Mouse (Mus musculus) heart, adult 11 months (tissue): ENCODE results near the gene Tram1l1.
A peak's percentile ranks its signal among the peaks of the same experiment; 100 is the strongest.
"Not testable (repeated sequence)": the region's sequence is repeated elsewhere in the genome, so short reads cannot be mapped to it uniquely, and the experiment has no call there.

Experiments
- DNase-seq: peaks from one replicate; pipeline ENCODE4 v3.0.0; 2022

Tram1l1 gene

GRCm38 (mm10) chr3:124320821-124321576 is at the start of gene Tram1l1:
Gene Tram1l1 (plus strand): TSS chr3:124320855.
- DNase-seq: peak; percentile 83

GRCm38 (mm10) chr3:124271229-124271628 is 49.4 kb upstream of the Tram1l1 start:
- DNase-seq: no peak

- DNase-seq: no peak
These were observed 49.0 kb upstream of the Tram1l1 start for GRCm38 (mm10) chr3:124271668-124272067.

GRCm38 (mm10) chr3:124272465-124273089 is 48.1 kb upstream of the Tram1l1 start:
- DNase-seq: no peak

- DNase-seq: not testable (repeated sequence)
These were observed 45.6 kb upstream of the Tram1l1 start for GRCm38 (mm10) chr3:124274928-124275609.

DNA sequence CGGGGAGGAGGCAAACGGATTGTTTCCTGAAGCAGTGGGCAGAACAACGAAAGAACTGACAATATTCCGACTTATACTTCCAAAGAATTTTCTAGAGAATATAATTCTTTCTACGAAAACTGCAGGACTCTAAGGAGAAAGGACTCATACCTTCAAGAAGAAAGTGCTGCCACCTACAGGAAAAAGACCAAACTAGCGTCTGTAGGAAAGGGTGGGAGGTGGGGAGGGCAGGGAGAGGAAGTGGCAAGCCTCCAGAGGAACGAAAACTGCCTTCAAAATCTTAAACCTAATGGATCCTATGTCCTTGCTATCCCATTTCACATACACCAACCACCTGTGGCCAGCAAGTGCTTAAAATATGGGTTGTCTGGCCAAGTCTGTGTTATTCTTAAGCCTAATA is 31.7 kb upstream of the Tram1l1 start:
- not testable (repeated sequence) for DNase-seq

GRCm38 (mm10) chr3:124319254-124319653 is 1.4 kb upstream of the Tram1l1 start:
- no peak for DNase-seq

DNA sequence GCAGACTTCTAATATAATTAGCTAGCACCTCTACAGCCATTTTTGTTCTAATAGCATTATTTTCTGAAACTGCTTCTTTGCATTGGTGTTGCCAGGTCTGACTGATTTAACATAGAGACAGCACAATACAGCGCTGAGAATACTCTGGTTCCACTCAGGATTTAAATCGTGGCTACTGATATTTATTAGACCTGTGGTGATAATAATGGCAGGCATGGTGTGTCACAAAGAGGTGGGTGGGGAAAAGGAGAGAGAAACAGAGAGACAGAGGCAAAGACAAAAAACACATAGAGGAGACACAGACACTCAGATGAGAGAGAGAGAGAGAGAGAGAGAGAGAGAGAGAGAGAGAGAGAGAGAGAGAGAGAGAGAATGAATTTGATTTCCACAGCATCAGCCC is 257 bp upstream of the Tram1l1 start:
- no peak for DNase-seq

DNA sequence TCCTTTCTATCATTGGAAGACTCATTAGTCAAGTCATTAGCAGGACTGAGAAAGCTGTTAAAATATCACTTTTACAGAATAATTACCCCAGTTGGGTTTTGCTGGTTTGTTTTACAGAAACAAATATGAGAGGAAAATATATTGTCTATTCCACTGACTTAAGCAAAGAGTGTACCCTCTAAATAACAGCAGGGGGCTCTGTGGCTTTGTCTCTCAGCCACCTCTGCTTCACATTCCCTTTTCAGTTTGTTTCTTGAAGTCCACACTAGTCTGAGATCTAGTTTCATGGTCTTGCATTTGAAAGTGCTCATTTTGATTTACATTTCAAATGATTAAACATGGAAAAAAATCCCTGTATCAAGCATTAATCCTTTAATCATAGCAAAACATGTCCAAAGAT is 25.8 kb downstream of the Tram1l1 start:
- DNase-seq: no peak

- DNase-seq: no peak
These were observed 36.9 kb downstream of the Tram1l1 start for GRCm38 (mm10) chr3:124357533-124357932.

- DNase-seq: no peak
These were observed 51.4 kb downstream of the Tram1l1 start for GRCm38 (mm10) chr3:124372031-124372430.
